Mouse (Mus musculus): Measurements from ENCODE around the gene Gm3460.
"Not testable (repeated sequence)": the region's sequence is repeated elsewhere in the genome, so short reads cannot be mapped to it uniquely, and the experiment has no call there.

Gene Gm3460

GRCm38 (mm10) chr14:6622318-6622717, at the start of gene Gm3460:
TSS of gene Gm3460 (minus strand) at chr14:6622418.
- in situ Hi-C loops (cut with MboI, MseI) = loop anchor here (25.0 kb wide), 1 partner anchor 1985 kb away; the partner anchor contains the start of gene Gm8159

DNA sequence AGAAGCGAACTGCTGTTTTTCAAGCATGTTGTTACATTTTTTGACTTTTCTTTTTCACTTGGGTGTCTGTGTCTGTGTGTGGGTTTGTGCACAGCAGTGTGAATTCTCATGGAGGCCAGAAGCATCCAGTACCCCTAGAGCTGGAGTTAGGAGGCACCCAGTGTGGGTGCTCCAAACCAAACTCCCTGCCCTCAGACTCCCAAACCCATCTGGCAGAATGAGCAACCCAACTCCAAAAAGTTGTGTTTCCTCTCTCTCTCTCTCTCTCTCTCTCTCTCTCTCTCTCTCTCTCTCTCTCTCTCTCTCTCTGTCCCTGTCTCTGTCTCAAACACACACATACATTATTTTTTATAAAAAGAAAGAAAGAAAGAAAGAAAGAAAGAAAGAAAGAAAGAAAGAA, 15.8 kb downstream of the Gm3460 start:
- in situ Hi-C loops (cut with MboI, MseI) = loop anchor here (25.0 kb wide), 1 partner anchor 1969 kb away; the partner anchor contains the start of gene Gm8159

DNA sequence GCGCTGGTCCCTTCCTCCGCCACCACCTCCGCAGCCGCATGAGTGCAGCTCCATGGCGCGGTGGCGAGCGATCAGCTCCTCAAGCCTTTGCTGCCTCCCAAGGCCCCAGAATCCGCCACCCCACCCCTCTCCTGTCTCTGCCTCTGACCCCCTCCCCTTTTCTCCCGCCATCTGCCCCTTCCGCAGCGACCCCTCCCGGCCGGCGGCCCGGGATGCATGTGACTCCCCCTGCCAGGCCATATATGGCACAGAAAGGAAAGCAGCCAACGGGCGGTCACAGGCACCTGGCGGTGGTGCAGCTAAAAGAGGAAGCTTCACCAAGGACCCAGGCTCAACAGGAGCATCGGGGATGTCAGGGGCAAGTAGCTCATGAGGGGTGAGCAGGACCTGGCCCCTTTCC, 17.2 kb downstream of the Gm3460 start:
- in situ Hi-C loops (cut with MboI, MseI) = loop anchor here (25.0 kb wide), 1 partner anchor 1968 kb away; the partner anchor contains the start of gene Gm8159

DNA sequence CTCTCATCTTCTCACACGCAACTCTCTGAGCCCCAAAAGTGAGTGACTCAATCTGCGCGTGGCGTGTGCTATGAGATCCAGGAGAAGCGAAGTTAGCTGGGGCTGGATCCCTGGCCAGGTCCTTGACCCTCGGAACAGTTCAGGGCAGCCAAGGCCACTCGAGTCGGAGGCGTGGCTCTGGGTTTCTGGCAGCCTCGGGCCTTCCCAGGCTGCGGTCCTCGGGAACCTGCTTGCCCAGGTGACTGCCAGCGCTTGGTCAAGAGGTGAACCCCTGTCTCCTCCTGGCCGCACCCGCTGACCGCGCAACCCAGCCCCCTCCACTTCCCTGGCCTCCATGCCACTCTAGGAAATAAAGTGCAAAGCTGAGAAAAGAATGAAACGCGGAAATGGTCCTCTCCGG, 17.7 kb downstream of the Gm3460 start:
- in situ Hi-C loops (cut with MboI, MseI) = loop anchor here (25.0 kb wide), 1 partner anchor 1967 kb away; the partner anchor contains the start of gene Gm8159

DNA sequence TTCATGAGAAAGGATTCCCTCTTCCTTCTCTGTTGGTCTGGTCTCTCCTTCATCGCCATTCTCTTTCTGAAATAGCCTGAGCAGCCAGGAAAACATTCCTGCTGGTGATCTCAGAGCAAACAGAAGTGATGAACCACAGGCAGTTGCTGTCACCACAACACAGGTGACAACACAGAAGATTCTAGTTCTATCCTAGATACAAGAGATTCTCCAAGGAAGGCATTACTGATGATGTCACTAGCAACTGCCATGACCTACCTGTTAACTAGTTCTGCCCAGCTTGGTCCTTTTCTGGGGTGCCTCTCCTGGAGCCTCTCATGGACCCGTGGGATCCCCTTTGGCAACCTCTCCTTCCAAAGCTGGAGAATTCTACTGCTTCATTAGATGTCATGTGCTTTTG, 31.7 kb downstream of the Gm3460 start, which contains the start of gene Gm3629:
Gene Gm3629, minus strand, starts transcription at position 101 of the 400 bp plus-strand sequence.
- in situ Hi-C loops (cut with MboI, MseI) = not testable (repeated sequence)
